Mouse (Mus musculus) cerebellum, postnatal 36 days (tissue): ENCODE measurements around the gene Vdac1.
"Not testable (repeated sequence)": the region's sequence is repeated elsewhere in the genome, so short reads cannot be mapped to it uniquely, and the experiment has no call there.

ENCODE experiments used
- DNase-seq, 2 experiments: peaks; one replicate each; pipeline ENCODE4 v3.0.0; 2021 to 2022; ENCODE audit warnings: mixed read lengths in 2 of 2

Gene Vdac1

DNA sequence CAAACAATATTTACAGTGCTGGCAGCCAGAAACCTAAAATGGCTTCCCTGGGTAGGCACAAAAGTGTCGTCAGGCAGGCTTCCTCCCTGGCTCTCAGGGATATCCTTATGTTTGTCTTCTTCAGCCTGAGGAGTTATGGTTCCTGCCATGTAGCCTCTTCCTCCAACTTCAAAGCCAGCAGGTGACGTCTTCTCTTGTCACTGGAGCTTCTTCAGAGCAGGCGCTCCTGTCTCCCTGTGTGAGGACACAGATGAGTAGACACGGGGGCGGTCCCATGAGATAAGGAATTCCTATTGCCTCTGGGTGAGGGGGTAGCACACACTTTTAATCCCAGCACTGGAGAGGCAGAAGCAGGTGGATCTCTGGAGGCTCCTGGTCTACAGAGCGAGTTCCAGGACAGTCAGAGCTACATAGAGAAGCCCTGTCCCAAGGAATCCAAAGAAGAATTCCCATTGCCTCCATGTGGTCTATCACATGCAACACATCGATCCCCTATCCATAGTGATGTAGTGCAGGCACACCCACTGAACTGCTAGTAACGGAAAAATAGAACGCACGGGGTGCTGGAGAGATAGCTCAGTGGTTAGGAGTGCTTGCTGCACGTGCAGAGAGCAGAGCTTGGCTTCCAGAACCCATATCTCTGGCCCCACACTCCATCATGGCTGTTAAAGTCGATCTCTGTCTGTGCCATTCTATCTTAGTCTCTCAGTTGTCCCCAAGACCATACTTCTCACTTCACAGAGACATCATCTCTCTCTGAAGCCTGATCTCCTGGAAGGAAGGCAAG, 15.5 kb upstream of the Vdac1 start:
- DNase-seq, result no peak

- DNase-seq, result peak; percentile 89 to 95
Measured at GRCm38 (mm10) chr11:52345939-52346634, 14.6 kb upstream of the Vdac1 start.

DNA sequence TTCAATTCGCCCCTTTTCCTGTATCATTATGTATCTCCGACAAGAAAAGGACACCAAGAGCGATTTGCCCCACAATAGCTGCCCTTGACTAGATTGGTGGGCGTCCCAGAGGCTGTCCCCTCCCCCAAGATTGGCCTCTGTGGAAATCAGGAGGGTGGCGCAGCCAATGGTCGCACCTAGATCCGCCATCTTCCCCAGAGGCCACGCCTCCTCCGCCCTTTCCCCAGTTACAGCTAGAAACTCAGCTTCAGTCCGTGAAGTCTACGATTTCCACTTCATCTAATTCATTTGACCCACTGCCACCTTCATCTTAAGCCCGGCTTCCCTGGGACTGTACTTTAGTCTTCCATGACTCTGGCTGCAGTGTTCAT, 14.0 kb upstream of the Vdac1 start:
- no peak for DNase-seq

DNA sequence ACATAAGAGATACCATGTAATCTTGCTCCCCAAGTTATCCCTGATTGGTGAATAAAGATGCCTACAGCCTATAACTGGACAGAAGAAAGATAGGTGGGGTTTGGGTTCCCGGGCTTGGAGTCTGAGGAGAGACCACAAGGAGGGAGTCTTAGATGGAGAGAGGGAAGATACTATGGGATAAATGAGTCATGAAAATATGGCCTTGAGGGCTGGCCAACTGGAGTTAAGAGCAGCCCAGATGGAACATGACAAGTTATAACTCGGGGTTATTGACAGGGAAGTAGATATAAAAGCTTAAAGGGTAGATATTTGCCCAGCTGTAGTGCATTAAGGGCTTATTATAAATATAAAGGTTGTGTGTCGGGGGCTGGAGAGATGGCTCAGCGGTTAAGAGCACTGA, 12.5 kb upstream of the Vdac1 start:
- DNase-seq, result no peak

DNA sequence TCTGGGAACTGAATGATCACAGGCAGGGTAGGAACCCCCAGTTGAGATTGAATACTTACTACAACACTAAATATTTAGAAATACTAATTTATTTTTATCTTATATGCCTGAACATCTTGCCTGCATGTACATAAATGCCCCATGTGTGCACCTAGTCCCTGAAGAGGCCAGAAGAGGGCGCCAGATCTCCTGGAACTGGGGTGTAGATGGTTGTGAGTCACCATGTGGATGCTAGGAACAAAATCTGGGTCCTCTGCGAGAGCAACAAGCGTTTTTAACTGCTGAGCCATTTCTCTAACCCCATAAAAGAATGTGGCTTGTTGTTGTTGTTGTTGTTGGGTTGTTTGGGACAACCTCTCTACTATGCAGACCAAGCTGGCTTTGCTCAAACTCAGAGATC, 11.9 kb upstream of the Vdac1 start:
- no peak for DNase-seq

- DNase-seq, result no peak
Measured at GRCm38 (mm10) chr11:52350924-52351323, 9.7 kb upstream of the Vdac1 start.

- no peak for DNase-seq
Measured at GRCm38 (mm10) chr11:52352271-52352670, 8.4 kb upstream of the Vdac1 start.

DNA sequence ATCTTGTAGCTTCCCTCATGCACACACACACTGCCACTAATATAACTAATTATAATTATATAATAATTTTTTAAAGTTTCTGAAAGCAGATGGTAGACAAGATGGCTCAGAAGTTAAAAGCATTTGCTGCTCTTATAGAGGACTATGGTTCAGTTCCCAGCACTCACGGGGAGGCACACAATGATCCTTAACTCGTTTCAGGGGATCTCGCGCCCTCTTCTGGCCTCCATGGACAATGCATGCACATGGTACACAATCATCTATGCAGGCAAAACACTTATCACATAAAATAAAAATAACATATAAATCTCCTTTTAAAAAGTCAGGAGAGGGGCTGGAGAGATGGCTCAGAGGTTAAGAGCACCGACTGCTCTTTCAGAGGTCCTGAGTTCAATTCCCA, 6.0 kb upstream of the Vdac1 start:
- no peak for DNase-seq

DNA sequence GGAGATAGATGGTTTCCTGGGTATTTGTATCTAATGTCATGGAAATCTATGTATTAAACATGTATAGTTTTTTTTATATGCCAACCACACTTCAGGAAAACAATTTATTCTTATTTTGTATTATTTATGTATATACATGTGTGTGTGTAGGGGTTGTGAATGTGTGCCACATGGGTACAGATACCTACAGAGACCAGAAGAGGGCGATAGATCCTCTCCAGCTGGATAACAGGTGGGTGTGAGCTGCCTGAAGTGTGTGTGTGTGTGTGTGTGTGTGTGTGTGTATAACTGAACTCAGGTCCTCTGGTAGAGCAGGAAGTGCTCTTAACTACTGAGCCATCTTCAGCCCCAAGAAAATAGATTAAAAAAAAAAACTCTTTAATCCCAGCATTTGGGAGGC, 5.1 kb upstream of the Vdac1 start:
- no peak for DNase-seq

DNA sequence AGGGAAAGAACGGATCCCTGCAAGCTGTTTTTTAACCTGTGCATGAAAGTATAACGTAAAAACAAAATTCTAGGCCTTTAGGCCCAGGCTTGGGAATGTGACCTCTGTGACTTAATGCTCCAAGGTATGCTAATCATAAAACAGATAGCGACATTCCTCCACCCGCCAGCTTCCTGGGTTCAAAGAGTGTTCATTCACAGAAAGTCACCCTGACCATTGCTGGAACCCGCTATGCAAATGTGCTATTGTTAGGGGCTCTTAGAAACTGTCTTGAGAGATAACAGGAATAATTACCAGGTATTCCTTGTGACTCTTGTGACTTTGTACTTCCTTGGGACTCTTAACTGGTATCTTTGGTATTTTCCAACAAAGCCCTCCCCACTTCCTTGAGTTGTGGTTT, 3.6 kb upstream of the Vdac1 start:
- DNase-seq, result not testable (repeated sequence)

DNA sequence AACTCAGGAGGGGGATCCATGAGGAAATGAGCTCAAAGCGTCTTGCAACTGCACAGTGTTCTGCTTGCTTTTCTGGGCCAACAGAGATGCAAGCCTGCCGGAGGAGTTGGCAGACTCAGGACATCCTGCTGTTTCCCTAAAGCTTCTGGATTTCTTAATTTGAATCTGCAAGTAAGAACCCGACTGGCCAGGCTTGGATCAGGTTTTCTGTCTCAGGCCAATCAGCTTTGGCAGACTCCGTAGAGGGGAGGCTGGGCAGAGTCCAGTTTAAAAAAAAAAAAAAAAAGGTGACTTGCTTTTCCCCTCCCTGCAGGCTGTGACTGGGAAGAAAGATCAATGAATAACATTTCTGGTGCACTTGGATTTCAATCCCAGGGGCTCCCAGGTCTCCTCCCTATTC, 2.1 kb upstream of the Vdac1 start:
- no peak for DNase-seq

DNA sequence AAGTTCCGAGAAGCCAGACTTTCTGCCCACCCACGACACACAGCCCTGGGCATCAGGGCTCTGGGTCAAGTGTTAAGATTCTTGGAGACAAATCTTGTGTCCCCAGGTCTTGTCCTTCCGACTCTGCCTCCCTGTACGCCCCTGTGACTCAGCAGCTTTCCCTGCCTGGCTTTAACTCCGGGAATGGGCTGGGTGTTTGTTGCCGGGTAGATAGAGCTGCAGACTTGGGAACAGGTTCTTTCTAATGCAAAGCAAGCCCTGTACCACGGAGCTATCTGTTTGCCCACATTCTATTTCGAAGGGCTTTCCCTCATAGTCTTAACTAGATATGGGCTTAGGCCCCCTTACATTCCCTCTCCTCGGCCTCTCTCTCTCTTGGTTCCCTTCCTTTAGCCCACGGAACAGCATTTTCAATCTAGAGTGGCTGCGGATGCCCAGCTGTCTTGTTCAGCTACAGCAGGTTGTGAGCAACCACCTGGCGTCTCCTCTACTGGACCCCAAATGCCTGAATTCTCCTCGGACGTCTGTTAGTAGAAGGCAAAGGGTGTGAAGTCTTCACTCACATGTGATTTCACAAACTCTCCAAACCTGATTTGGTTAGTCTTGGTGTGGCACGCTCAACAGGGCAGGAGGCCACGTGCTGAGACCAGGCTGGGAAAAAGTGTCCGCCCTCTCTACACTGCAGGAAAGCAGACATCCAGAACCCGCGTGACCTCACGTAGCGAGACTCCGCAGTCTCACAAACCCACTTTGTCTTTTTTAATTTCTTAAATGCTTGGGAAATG, 782 bp upstream of the Vdac1 start:
- DNase-seq, result peak in 1 of 2 experiments; percentile 50

DNA sequence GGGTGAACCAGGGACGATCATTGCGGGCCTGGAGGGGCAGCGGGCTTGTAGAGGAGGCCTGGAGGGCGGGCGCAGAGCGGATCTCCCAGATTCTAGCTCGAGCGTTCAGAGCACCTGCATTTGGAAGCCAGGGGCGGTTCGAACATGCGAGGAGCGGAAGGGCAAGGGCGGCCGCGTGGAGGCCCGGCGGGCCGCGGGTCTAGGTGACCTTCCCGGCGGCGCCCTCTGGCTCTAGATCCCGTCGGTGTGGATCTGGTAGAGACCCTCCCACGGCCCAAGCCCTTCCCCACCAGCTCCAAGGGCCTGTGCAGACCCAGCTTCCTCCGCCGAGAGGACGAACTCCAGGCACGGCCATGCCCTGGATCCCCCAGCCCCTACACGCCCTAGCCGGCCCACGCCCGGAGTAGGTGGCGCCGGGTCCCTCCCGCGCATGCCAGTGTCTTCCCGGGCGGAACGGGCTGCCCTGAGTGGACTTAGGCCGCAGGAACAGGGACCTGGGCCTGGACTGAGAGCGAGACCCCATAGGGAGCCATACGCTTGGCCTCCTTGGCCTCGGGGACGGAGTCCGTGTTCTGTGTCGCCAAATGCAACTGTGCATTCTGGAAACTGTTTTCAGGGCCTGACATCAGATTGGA, 744 bp downstream of the Vdac1 start:
- DNase-seq, result peak; percentile 53

DNA sequence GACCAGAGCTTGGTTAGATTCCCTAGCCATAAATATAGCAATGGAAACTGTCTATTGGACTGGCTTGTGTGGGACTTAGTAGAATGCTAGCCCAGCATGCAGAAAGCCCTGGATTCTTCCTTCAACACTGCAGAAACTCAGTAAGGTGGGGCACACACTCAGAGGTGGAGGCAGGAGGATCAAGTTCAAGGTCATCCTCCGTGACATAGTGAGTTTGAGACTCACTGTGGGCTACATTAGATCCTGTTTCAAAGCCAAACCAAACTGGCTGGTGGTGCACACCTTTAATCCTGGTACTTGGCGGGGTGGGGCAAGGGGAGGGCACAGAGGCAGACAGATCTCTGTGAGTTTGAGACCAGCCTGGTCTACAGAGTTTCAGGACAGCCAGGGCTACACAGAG, 3.7 kb downstream of the Vdac1 start:
- no peak for DNase-seq

DNA sequence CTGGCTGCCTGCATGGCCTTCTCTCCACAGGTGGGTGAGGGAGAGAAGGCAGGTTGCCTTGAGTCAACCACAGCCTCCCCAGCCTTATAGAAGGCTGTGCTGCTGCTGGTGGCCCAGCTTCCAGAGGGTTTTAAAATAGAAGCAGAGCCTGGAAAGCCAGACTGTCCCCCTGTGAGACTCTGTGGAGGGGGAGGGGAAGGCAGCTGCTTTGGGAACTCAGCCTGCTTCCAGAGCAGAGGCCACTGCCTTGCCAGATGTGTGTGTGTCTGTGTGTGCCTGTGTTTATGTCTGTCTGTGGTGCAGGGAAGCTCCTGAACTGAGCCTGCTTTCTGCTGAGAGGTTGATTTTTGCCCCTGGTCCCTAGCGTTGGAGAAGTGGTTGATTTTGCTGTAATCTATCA, 4.5 kb downstream of the Vdac1 start:
- DNase-seq, result no peak

GRCm38 (mm10) chr11:52366358-52366757, 5.7 kb downstream of the Vdac1 start:
- DNase-seq, result no peak

- DNase-seq, result no peak
Measured at GRCm38 (mm10) chr11:52368176-52368985, 7.7 kb downstream of the Vdac1 start.

GRCm38 (mm10) chr11:52369252-52370134, 8.8 kb downstream of the Vdac1 start:
- no peak for DNase-seq

DNA sequence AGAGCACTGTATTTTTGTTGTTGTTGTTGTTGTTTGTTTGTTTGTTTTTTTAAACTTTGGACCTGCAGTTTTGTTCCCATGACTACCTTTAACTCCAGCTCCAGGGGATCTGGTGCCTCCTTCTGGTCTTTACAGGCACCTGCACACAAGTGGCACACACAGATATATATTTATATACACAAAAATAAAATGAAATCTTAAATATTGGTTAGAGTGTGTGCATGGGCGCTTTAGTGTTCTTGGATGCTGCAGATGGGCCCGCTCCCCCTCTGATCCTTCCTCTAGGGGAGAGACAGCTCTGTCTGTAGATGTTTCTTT, 9.4 kb downstream of the Vdac1 start:
- DNase-seq, result no peak

DNA sequence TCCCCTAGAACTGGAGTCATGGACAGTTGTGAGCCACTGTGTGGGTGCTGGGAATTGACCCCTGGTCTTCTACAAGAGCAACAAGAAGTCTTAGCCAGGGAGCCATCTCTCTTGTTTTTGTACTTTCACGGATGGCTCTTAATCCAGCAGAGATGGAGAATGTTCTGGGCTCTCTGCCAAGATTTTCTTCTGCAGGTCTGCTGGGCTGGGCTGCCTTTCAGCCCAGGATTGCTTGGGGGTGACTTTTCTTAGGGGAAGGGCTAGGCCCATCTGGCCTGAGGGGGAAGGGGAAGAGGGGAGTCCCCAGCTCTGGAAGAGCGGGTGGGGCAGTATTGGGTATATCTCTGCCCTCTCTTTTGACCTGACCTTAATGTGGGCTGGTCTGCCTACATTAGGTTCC, 9.9 kb downstream of the Vdac1 start:
- DNase-seq, result peak; percentile 42 to 62

DNA sequence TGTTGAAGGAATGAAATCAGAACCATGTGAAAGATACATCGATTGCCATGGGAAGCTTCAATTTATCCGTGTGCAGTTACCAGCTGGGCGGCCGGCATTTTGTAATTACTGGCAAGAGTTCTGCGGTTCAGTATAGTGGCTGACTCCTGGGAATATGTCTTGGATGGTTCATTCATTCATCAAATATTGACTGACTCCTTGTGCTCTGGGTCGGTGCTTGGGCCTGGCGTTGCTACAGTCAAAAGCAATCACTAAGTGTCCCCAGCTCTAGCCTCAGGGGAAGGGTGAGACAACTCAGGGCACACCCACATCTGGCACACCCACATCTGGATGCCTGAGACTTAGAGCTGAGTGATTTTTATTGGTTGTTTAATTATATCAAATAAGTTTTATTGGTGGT, 13.2 kb downstream of the Vdac1 start:
- DNase-seq, result no peak

DNA sequence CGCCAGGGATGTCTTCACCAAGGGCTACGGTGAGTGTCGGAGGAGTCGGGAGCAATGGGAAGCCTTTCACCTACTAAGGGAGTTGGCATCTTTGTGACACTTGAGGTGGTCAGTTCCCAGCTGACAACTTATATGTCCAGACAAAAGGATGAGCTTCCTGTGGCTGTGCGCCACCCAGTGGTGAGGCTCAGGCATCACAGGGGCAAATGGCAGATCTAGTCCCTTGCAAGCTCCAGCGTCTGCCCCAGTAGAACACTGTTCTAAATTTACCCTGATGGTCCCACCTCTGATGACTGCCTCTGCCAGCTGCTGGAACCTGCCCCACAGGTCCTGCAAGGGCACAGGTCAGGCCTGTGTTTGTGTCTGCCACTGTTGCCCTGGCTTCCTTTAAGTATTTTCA, 13.7 kb downstream of the Vdac1 start:
- DNase-seq, result peak; percentile 59 to 61
